Mouse (Mus musculus): ENCODE measurements at regions not wholly inside any gene's neighbourhood (a gene's known extent, or its start where the extent isn't known, plus 50 kb on each side); places are given as distances from the start of the nearest gene placed in this dataset.
A peak's percentile ranks its signal among the peaks of the same experiment; 100 is the strongest.

- DNase-seq (ENCODE audit: low spot score in 2 of 2): no peak
Observed at GRCm38 (mm10) chr11:111820356-111820755, 754.4 kb downstream of the Kcnj2 start.

- DNase-seq (ENCODE audit: low spot score in 2 of 2): no peak
Observed at GRCm38 (mm10) chr11:111828455-111828854, 762.5 kb downstream of the Kcnj2 start.

GRCm38 (mm10) chr11:111838996-111839395 lies 773.0 kb downstream of the Kcnj2 start:
- DNase-seq (ENCODE audit: low spot score in 2 of 2): no peak

- no peak for DNase-seq (ENCODE audit: low spot score in 2 of 2)
Observed at GRCm38 (mm10) chr11:111843728-111844258, 777.8 kb downstream of the Kcnj2 start.

- no peak for DNase-seq (ENCODE audit: low spot score in 2 of 2)
Observed at GRCm38 (mm10) chr11:111844382-111845027, 778.5 kb downstream of the Kcnj2 start.

- DNase-seq (ENCODE audit: low spot score in 2 of 2): no peak
Observed at GRCm38 (mm10) chr11:111857288-111857687, 791.3 kb downstream of the Kcnj2 start.

GRCm38 (mm10) chr11:111858111-111858510 lies 792.1 kb downstream of the Kcnj2 start:
- DNase-seq (ENCODE audit: low spot score in 2 of 2): no peak

GRCm38 (mm10) chr11:111865143-111865542 lies 799.2 kb downstream of the Kcnj2 start:
- no peak for DNase-seq (ENCODE audit: low spot score in 2 of 2)

- DNase-seq (ENCODE audit: low spot score in 2 of 2): no peak
Observed at GRCm38 (mm10) chr11:111875406-111875805, 809.4 kb downstream of the Kcnj2 start.

GRCm38 (mm10) chr11:111880146-111880545 lies 814.2 kb downstream of the Kcnj2 start:
- DNase-seq (ENCODE audit: low spot score in 2 of 2): no peak

- no peak for DNase-seq (ENCODE audit: low spot score in 2 of 2)
Observed at GRCm38 (mm10) chr11:111890026-111890425, 824.1 kb downstream of the Kcnj2 start.

GRCm38 (mm10) chr11:111893861-111894260 lies 827.9 kb downstream of the Kcnj2 start:
- DNase-seq (ENCODE audit: low spot score in 2 of 2): peak in 1 of 2 experiments; percentile 12

GRCm38 (mm10) chr11:111895221-111896200 lies 829.5 kb downstream of the Kcnj2 start:
- no peak for DNase-seq (ENCODE audit: low spot score in 2 of 2)

- no peak for DNase-seq (ENCODE audit: low spot score in 2 of 2)
Observed at GRCm38 (mm10) chr11:111897001-111897400, 831.0 kb downstream of the Kcnj2 start.

- no peak for DNase-seq (ENCODE audit: low spot score in 2 of 2)
Observed at GRCm38 (mm10) chr11:111904086-111904485, 838.1 kb downstream of the Kcnj2 start.

- peak; percentile 14 to 29 for DNase-seq (ENCODE audit: low spot score in 2 of 2)
Observed at GRCm38 (mm10) chr11:111913891-111914290, 847.9 kb downstream of the Kcnj2 start.

GRCm38 (mm10) chr11:111926336-111926735 lies 855.7 kb upstream of the Sox9 start:
- no peak for DNase-seq (ENCODE audit: low spot score in 2 of 2)

- DNase-seq (ENCODE audit: low spot score in 2 of 2): no peak
Observed at GRCm38 (mm10) chr11:111929366-111929765, 852.7 kb upstream of the Sox9 start.

- DNase-seq (ENCODE audit: low spot score in 2 of 2): no peak
Observed at GRCm38 (mm10) chr11:111932052-111932451, 850.0 kb upstream of the Sox9 start.

- no peak for DNase-seq (ENCODE audit: low spot score in 2 of 2)
Observed at GRCm38 (mm10) chr11:111944282-111944681, 837.7 kb upstream of the Sox9 start.

GRCm38 (mm10) chr11:111945806-111946205 lies 836.2 kb upstream of the Sox9 start:
- DNase-seq (ENCODE audit: low spot score in 2 of 2): no peak

- no peak for DNase-seq (ENCODE audit: low spot score in 2 of 2)
Observed at GRCm38 (mm10) chr11:111947671-111948070, 834.4 kb upstream of the Sox9 start.
